Mouse (Mus musculus): ENCODE measurements around the gene Lrrc66. TPM values are rescaled to one million over a fixed set of nuclear protein-coding genes. Genes with fewer than 3 reads are reported as not detected.
"Not testable (repeated sequence)": the region's sequence is repeated elsewhere in the genome, so short reads cannot be mapped to it uniquely, and the experiment has no call there.

Gene Lrrc66
- total RNA-seq, 1 experiment from 2014 or later = not detected

GRCm38 (mm10) chr5:73613296-73613695 is 19.0 kb downstream of the Lrrc66 start:
- no peak for DNase-seq

DNA sequence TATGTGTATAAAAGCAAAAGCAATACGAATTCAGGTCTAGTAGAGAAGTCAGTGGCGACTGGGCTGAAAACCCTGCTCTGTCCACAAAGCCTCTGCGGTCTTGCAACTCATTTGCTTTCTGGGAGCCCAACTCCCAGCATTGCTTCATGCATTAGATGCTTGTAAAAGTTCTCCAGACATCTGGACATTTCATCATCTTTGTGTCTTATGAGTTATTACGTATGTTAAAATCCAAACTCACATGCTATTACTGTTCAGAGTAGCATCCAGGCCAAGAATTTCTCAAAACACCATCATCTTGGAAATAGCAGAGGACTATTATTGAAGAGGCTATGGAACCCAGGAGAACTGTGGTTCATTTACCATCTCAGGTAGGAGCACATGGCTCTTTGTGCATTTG is 21.3 kb downstream of the Lrrc66 start:
- DNase-seq = no peak

GRCm38 (mm10) chr5:73604964-73605363 is 27.4 kb downstream of the Lrrc66 start:
- no peak for DNase-seq

DNA sequence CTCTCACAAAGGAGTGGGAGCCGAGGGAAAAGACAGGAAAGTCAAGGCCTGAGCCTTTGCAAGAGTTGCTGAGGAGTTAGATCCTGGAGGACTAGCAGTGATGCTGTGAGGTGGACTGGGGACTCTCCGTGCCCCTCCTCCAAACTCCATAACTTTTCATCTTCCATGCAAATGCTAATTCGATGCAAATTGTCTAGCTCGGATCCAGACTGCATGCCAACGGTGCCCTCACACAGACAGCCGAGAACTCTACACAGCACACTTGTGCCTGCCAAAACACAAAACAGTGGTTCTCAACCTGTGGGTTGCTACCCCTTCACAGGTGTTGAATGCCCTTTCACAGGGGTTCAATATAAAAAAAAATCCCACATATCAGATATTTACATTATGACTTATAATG is 27.8 kb downstream of the Lrrc66 start:
- no peak for DNase-seq

GRCm38 (mm10) chr5:73602865-73603264 is 29.5 kb downstream of the Lrrc66 start:
- DNase-seq = no peak

- DNase-seq = no peak
Measured at GRCm38 (mm10) chr5:73601361-73601763, 31.0 kb downstream of the Lrrc66 start.

- DNase-seq = peak; percentile 60
Measured at GRCm38 (mm10) chr5:73599991-73600390, 32.3 kb downstream of the Lrrc66 start.

DNA sequence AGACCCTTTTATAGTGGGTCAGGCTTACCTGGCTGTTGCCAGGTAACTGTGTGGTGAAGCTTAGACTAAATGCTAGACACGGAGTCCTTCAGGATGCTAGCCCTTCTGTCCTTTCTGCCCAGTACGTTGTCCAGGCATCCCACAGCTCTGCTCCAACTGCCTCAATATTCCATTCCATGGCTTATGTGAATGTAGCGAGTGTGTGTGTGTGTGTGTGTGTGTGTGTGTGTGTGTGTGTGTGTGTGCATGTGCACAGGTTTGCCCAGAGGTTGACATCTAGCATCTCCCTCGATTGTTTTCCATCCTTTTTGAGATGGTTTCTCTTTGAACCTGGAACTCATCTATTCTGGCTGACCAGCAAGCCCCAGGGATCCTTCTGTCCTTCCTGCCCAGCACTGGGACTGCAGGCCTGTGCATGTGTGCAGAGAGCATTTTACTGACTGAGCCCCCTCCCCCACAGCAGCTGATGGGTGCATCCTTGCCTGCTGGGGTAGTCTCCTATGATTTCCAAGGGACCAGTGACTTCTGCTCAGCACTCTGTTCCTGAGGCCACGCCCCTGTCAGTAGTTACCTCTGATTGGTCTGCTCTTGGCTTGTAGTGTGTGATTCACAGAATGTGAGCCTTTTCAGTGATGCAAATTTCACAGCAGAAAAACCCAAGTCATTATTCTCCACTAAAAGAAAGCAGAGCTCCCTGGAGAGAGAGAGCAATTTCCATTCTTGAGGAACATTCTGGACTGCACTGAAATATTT is 33.2 kb downstream of the Lrrc66 start:
- peak; percentile 18 for DNase-seq

DNA sequence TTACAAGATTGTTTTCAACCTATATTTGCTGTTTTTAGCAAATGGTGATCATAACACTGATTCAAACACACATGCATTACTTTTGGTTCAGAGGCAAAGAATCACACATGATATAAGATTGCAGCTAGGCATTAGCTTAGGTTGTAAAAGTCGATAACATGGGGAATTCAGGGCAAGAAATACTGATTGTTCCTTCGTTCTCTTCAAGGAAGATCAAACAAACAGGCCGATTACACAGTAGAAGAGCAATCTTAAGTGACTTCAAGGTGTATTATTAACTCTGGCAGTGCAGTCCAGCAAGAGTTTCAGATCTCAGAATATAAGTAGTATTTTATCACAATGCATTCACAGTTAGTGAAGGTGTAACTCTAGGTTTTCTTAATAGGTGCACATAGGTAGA is 45.2 kb downstream of the Lrrc66 start:
- no peak for DNase-seq

- DNase-seq = no peak
Measured at GRCm38 (mm10) chr5:73586597-73586996, 45.7 kb downstream of the Lrrc66 start.

- peak; percentile 69 for DNase-seq
Measured at GRCm38 (mm10) chr5:73585212-73586115, 46.9 kb downstream of the Lrrc66 start.

- not testable (repeated sequence) for DNase-seq
Measured at GRCm38 (mm10) chr5:73584011-73584410, 48.3 kb downstream of the Lrrc66 start.

GRCm38 (mm10) chr5:73578131-73578530 is 54.2 kb downstream of the Lrrc66 start:
- no peak for DNase-seq

DNA sequence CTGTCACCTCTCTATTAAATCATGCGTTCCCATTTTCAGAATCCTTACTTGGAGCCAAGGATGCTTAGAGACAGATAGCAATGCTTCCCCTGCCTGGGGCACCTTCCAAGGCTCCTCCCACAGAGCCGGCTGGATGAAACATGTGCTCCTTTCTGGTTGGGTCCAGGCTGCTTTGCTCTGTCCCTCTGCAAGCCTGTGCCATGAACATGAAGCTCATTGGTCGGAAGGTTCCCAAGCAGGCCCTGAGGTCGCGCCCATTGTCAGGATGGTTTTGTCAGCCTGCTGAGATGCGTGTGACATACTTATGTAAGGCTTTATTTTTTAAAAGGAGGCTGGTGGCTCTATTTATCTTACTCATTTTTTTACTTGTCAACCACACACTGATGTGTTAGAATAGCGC is 55.6 kb downstream of the Lrrc66 start:
- no peak for DNase-seq

DNA sequence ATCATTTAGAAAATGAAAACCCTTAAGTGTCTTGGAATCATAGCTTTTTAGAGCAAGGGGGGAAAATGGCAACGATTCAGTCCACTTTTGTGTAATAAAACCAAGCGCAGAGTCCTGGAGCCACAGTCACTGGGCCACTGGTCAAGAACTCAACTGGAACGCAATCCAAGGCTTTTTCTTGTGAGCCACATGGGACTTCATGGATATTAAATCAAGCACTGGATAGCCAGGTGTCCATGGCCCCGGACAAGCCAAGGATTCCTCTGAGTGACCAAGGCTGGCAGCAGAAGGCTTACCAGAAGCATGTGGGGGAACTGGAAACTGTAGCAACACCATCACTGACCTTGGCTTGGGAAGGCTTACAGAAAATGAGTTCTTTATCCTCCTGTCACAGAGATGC is 57.7 kb downstream of the Lrrc66 start:
- DNase-seq = peak; percentile 56

DNA sequence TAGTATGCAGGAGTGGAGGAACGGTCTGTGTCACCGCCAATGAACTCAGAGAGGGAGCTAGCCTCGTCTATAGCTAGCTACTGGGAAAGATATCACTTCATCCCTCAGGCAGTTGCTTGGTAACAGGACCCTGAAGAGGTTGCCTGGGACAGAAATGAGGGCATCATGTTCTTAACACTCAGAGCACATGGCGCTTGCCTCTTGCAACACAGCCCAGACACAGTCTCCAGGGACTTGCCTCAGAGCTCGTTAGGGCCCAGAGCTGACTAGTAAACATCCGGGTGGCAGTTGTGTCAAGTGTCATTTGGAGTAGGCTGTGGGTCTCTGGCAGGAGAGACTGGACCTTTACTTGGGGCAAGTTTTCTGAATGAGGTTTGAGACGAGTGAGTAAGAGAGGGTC is 58.5 kb downstream of the Lrrc66 start:
- peak; percentile 57 for DNase-seq

GRCm38 (mm10) chr5:73572846-73573245 is 59.5 kb downstream of the Lrrc66 start:
- DNase-seq = no peak

GRCm38 (mm10) chr5:73571395-73572156 is 60.8 kb downstream of the Lrrc66 start:
- no peak for DNase-seq

- no peak for DNase-seq
Measured at GRCm38 (mm10) chr5:73569181-73569580, 63.1 kb downstream of the Lrrc66 start.

GRCm38 (mm10) chr5:73566892-73567291 is 65.4 kb downstream of the Lrrc66 start:
- DNase-seq = no peak

DNA sequence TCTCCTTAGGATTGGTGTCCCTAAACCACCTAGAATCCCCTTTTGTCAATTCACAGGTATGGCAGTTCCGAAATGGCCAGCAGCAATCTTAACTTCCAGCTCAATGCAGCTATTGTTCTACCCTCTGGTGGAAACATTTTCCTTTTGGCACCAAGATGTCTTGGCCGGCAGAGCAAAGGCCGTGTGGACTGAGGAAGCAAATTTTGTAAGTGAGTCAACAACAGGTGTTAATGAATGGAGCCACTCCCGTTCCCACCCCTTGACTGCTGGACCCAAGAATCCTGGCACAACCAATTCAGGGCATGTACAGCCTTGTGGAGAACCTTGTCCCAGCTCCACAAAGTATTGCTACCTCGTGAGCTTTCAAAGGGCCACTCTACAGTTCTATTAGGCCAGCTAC is 66.2 kb downstream of the Lrrc66 start:
- DNase-seq = no peak

- DNase-seq = no peak
Measured at GRCm38 (mm10) chr5:73564038-73564437, 68.3 kb downstream of the Lrrc66 start.

GRCm38 (mm10) chr5:73558756-73559155 is 73.6 kb downstream of the Lrrc66 start:
- DNase-seq = no peak
